8 mouse cellular contexts compared by ENCODE assay signal in the genomic region with DNA sequence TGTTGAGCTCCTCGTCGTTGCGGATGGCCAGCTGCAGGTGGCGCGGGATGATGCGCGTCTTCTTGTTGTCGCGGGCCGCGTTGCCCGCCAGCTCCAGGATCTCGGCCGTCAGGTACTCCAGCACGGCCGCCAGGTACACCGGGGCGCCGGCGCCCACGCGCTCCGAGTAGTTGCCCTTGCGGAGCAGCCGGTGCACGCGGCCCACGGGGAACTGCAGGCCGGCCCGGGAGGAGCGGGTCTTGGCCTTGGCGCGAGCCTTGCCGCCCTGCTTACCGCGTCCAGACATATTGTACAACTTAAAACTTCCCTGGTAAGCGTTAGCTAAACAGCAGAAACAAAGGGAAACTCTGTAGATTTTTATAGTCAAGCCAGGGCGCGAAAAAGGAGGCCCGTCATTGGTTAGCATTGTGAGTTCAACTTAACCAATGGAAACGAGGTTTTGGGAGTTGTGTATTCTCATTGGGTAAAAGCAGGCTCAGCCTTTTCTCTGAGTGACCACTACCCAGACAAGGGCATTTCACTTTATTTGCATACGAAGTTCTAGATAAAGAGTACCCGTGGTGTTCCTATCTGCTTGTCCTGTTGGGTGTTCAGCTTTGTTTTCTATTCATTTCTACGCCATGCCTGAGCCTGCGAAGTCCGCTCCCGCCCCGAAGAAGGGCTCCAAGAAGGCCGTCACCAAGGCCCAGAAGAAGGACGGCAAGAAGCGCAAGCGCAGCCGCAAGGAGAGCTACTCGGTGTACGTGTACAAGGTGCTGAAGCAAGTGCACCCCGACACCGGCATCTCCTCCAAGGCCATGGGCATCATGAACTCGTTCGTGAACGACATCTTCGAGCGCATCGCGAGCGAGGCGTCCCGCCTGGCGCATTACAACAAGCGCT. TPM values are rescaled to one million over a fixed set of nuclear protein-coding genes. Genes with fewer than 3 reads are reported as not detected.
A peak's percentile ranks its signal among the peaks of the same experiment; 100 is the strongest.
DNase-seq lines count a peak whose midpoint lies in the region; ATAC-seq and TF ChIP-seq lines count a peak whose summit lies in the region.
"Not testable (repeated sequence)": the region's sequence is repeated elsewhere in the genome, so short reads cannot be mapped to it uniquely, and the experiment has no call there.

A gene (minus strand): TSS at position 302 of the 882 bp plus-strand sequence.
A gene (plus strand): TSS at position 604 of the 882 bp plus-strand sequence.

- intact Hi-C loops in gastrocnemius, adult 2 months (cut with DNase I): not testable (repeated sequence)

- not testable (repeated sequence) for H3K36me3 ChIP-seq in hindbrain, postnatal 0 days (ENCODE audit: insufficient read depth, low read length)

- WGBS in hindbrain, postnatal 0 days: 1% methylated on average over 22 of the region's 69 CpGs

- H3K4me2 ChIP-seq in hindbrain, postnatal 0 days (ENCODE audit: low read depth, low read length): peak within 1 kb of the TSS; percentile 59

- H3K9me3 ChIP-seq in hindbrain, postnatal 0 days (ENCODE audit: low read length): not testable (repeated sequence)

- H3K4me1 ChIP-seq in cortical plate, adult 2 months (ENCODE audit: control insufficient read depth, insufficient read depth, low read length); hindbrain, postnatal 0 days (ENCODE audit: insufficient read depth, low read length): not testable (repeated sequence)

- TF ChIP-seq CTCF in cortical plate, adult 2 months (IDR thresholded peaks at IDR 0.05; ENCODE audit: extremely low read depth, insufficient read depth, low read length); gastrocnemius, adult 2 months (IDR thresholded peaks at IDR 0.05); hindbrain, postnatal 0 days (IDR thresholded peaks at IDR 0.05; ENCODE audit: low read depth): not testable (repeated sequence)

- not testable (repeated sequence) for H3K27ac ChIP-seq in cortical plate, adult 2 months (ENCODE audit: insufficient read depth, low read length); gastrocnemius, adult 2 months
- H3K27ac ChIP-seq in hindbrain, postnatal 0 days: peak within 1 kb of the TSS; percentile 60; the same call in 1 of the 2 replicates

- peak; percentile 98 for ATAC-seq in hindbrain, postnatal 0 days

- peak; percentile 78 for TF ChIP-seq POLR2A in cortical plate, adult 2 months (IDR thresholded peaks at IDR 0.05; ENCODE audit: extremely low read depth, insufficient read depth, low read length)

- peak within 1 kb of the TSS; percentile 14; the same call in 1 of the 2 replicates for H3K4me3 ChIP-seq in cortical plate, adult 2 months (ENCODE audit: insufficient read depth, low read length)
- H3K4me3 ChIP-seq in gastrocnemius, adult 2 months: peak within 1 kb of the TSS; percentile 70
- peak within 1 kb of the TSS; percentile 37 for H3K4me3 ChIP-seq in hindbrain, postnatal 0 days (ENCODE audit: low read length)

- H3K27me3 ChIP-seq in hindbrain, postnatal 0 days (ENCODE audit: insufficient read depth, low read length): not testable (repeated sequence)

- peak within 1 kb of the TSS; percentile 33; the same call in 1 of the 2 replicates for H3K9ac ChIP-seq in hindbrain, postnatal 0 days (replicated peaks; ENCODE audit: low read length)

- DNase-seq in adipocyte (ENCODE audit: low spot score): peak; percentile 95
- DNase-seq in gastrocnemius, adult 2 months: peak; percentile 72
- DNase-seq in hindbrain, postnatal 0 days (ENCODE audit: low spot score): peak; percentile 96
- peak; percentile 72 to 83 for DNase-seq in left cerebral cortex, adult 18-20 months (ENCODE audit: low spot score in 2 of 2)
- DNase-seq in lung, postnatal 4 days: peak; percentile 75 to 90
- DNase-seq in retina, postnatal 1 day: peak; percentile 98
- DNase-seq in thymus, postnatal 4 days: peak; percentile 80

RNA-seq across cellular contexts. Expression of the first gene that starts in this region (rescaled TPM):
- polyA plus RNA-seq in cortical plate, adult 2 months (2012; rRNA removed): 0.75 TPM in 1 of 2 replicates, not detected in the other
- total RNA-seq in gastrocnemius, adult 2 months (2021): 1 to 10 TPM in 1 of 2 experiments, not detected in 1; 3.7 TPM
- total RNA-seq in hindbrain, postnatal 0 days (2014; rRNA removed): 67.7 and 136 TPM in 2 replicates
- 2.2 and 10.5 TPM in 2 replicates for polyA plus RNA-seq in hindbrain, postnatal 0 days (2015; fragmentation: Nextera tagmentation; extraction: Ambion mirVana)
- total RNA-seq in left cerebral cortex, adult 18-20 months (2021): 10 to 100 TPM; 24.4 to 38.7 TPM

RNA-seq across cellular contexts. Expression of the second gene that starts in this region (rescaled TPM):
- 0.50 and 0.64 TPM in 2 replicates for polyA plus RNA-seq in cortical plate, adult 2 months (2012; rRNA removed)
- total RNA-seq in gastrocnemius, adult 2 months (2021): 1 to 10 TPM in 1 of 2 experiments, not detected in 1; 2.6 TPM
- total RNA-seq in hindbrain, postnatal 0 days (2014; rRNA removed): 468 and 587 TPM in 2 replicates
- 0.84 and 1.2 TPM in 2 replicates for polyA plus RNA-seq in hindbrain, postnatal 0 days (2015; fragmentation: Nextera tagmentation; extraction: Ambion mirVana)
- total RNA-seq in left cerebral cortex, adult 18-20 months (2021): 10 to 100 TPM; 14.5 to 16.1 TPM

Comparison
In these comparisons a context has a peak if more than half of its experiments do, and no peak if none do; other contexts are left out.
1. RNA of the first gene that starts in this region (total RNA-seq): 67.7 to 136 TPM in hindbrain, postnatal 0 days and 24.4 to 38.7 TPM in left cerebral cortex, adult 18-20 months; 3.7 TPM in gastrocnemius, adult 2 months; every median in the first group is over 4 times any median in the second.
2. RNA of the second gene that starts in this region (total RNA-seq): 468 to 587 TPM in hindbrain, postnatal 0 days; 14.5 to 16.1 TPM in left cerebral cortex, adult 18-20 months and 2.6 TPM in gastrocnemius, adult 2 months; every median in the first group is over 10 times any median in the second.
3. H3K4me3 ChIP-seq: peak in every context shown above with its lines; median percentile 70 in gastrocnemius, adult 2 months; 37 in hindbrain, postnatal 0 days; 14 in cortical plate, adult 2 months.
4. Peak in every context shown above with its lines, with median percentiles within 50 percentile points of each other: DNase-seq.